Mouse (Mus musculus) layer of hippocampus, adult 6 months (tissue): ENCODE data around the gene Cdh6. TPM values are rescaled to one million over a fixed set of nuclear protein-coding genes. Genes with fewer than 3 reads are reported as not detected.

Experiments
- long read RNA-seq, 2 experiments: library from polyadenylated mRNA; unstranded; transcript quantifications; one replicate each; pipeline ENCODE4 v2.0.0; 2019 to 2020
- polyA plus RNA-seq: library from polyadenylated mRNA; unstranded; fragments of <200 nt; fragmentation: Nextera tagmentation; gene quantifications from 2 replicates; pipeline ENCODE4 v1.2.3, GENCODE M21; 2021

The Cdh6 gene
- polyA plus RNA-seq = 1.8 and 2.5 TPM in 2 replicates
- long read RNA-seq, experiment 1, full-length matches to known transcripts = 1 of 11 reads
- long read RNA-seq, experiment 1, partial matches to known transcripts = 2 of 11 reads
- long read RNA-seq, experiment 1, other reads (novel, unspliced or antisense) = 8 of 11 reads
- long read RNA-seq, experiment 2, full-length matches to known transcripts = 26 of 70 reads
- long read RNA-seq, experiment 2, partial matches to known transcripts = 4 of 70 reads
- long read RNA-seq, experiment 2, other reads (novel, unspliced or antisense) = 40 of 70 reads

DNA sequence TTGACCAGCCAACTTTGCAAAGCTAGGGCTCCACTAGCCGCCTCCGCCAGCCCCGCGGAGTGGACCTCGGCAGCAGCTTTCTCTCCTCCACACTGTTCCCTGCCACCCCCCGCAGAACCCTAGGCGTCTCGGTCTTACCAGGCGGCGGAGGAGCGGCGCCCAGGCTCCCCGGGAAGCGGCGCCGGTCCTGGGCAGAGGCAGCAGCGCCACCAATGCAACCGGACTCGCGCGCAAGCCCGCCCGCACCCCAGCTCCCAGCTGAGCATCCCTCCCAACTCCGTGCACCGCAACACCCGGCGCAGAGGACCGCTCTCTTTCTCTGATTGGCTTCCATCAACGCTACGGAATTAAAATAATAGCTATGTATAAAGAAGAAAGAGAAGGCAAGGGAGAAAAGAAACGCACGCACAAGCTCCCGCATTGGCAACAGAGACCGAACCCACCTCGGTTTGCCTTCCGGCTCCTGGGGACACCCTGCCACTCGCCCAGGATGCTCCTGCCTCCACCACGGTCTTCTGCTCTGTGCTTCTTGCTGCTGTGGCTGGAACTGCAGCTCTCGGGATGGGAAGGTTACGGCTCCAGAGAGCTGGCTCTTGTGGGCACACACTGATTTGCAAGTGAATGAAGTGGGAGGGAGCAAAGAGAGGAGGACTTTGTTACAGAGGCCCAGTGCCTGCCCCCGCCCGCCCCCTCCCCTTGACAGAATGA, at the start of gene Cdh6:
Cdh6 (minus strand) TSS at position 605 of the 708 bp plus-strand sequence.

